Mouse (Mus musculus): ENCODE results near the gene Lrrfip2. TPM values are rescaled to one million over a fixed set of nuclear protein-coding genes. Genes with fewer than 3 reads are reported as not detected.

The Lrrfip2 gene
- polyA plus RNA-seq (2015; fragmentation: Nextera tagmentation; extraction: Ambion mirVana) = 39.6 and 39.9 TPM in 2 replicates

DNA sequence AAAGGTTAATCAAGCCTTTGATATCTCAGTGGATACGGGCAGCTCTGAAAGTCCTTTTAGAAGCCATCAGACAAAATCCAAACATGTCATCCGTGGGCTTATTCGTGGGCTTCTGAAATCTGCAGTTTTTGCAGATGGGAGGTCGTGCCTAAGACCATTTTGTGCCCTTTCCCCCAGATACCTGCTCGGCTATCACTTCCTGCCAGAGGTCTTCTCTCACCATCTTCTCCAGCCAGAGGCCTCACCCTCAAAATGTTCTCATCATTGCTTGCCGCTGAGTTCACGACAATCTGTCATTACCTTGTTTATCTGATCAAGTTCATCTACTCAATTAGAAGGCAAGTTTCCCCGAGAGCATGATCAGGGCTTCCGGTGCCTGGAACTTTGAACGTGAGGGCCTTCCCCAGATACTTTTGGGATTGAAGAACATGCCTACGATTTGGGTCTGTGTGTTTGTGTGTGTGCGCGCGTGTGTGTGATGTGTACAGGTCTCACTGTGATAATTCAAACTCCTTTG lies at the start of gene Lrrfip2:
Gene Lrrfip2, plus strand, starts transcription at position 467 of the 517 bp plus-strand sequence.
- no peak for DNase-seq (ENCODE audit: low spot score)
- 36% methylated on average over 14 of the region's 14 CpGs for WGBS

DNA sequence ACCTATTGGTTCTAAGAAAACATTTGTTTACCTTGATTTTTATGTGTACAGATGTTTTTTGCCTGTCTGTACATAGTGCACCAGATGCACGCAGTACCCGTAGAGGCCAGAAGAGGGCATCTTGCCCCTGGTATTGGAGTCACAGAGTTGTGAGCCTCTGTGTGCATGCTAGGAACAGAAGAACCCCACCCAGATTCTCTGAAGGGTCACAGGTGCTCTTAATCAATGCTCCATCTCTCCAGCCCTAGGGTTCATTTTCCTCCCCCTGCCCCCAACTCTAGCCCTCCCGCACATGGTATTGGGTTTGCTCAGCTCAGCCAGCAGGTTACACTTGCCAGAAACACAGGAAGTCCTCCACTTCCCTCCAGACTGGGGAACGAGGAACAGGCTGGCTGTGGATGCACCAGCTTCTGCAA lies 46.8 kb upstream of the Lrrfip2 start:
- ATAC-seq (replicated peaks; ENCODE audit: low FRiP score, low read depth) (no peak), DNase-seq (ENCODE audit: low spot score) (peak; percentile 45)
- 32% methylated on average over 4 of the region's 4 CpGs for WGBS
- Histone ChIP-seq H3K27me3 (ENCODE audit: insufficient read depth, low read length) (no peaks in the 10 kb centered on the region), H3K36me3 (ENCODE audit: insufficient read depth, low read length) (no peaks in the 10 kb centered on the region), H3K9ac (ENCODE audit: low read depth, low read length) (no peak overlapping the region), H3K27ac (no peak overlapping the region), H3K4me2 (ENCODE audit: low read length) (no peak overlapping the region), H3K4me3 (replicated peaks; ENCODE audit: low read depth, low read length) (no peak overlapping the region), H3K9me3 (replicated peaks; ENCODE audit: low read length) (no peaks in the 10 kb centered on the region), H3K4me1 (replicated peaks; ENCODE audit: insufficient read depth, low read length) (no peaks in the 10 kb centered on the region)
- peak; percentile 81 for TF ChIP-seq CTCF (IDR thresholded peaks at IDR 0.05; ENCODE audit: low read depth)

More for the DNA sequence above, at the start of gene Lrrfip2:
- Histone ChIP-seq H3K27ac (peak within 1 kb of the TSS; percentile 89), H3K4me1 (replicated peaks; ENCODE audit: insufficient read depth, low read length) (peaks cover 3% of the 10 kb centered on the region), H3K4me3 (replicated peaks; ENCODE audit: low read depth, low read length) (peak within 1 kb of the TSS; percentile 98), H3K9me3 (replicated peaks; ENCODE audit: low read length) (no peaks in the 10 kb centered on the region), H3K36me3 (ENCODE audit: insufficient read depth, low read length) (no peaks in the 10 kb centered on the region), H3K9ac (ENCODE audit: low read depth, low read length) (peak within 1 kb of the TSS; percentile 87), H3K4me2 (ENCODE audit: low read length) (peak within 1 kb of the TSS; percentile 86), H3K27me3 (ENCODE audit: insufficient read depth, low read length) (no peaks in the 10 kb centered on the region)
- no peak for ATAC-seq (replicated peaks; ENCODE audit: low FRiP score, low read depth)
- TF ChIP-seq CTCF (IDR thresholded peaks at IDR 0.05; ENCODE audit: low read depth) = no peak

DNA sequence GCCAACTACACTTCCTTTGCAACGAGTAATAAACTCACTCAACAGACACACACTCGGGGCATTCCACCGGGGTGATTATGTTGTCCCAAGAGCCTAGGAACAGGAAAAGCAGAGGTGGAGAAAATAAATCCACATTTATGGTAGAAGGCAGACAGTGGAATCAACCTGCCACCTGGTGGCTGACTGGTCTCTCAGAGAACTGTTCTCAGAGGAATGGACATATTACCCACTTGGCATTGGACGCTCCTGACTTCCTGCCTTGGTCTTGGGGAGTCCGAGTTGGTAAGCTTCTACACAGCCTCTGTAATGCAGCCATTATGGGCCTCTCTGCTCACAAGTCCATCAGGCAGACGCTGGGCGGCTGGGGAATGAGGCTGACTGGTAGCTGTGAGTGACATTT lies 45.2 kb upstream of the Lrrfip2 start:
- Histone ChIP-seq H3K4me2 (ENCODE audit: low read length) (no peak overlapping the region), H3K9me3 (replicated peaks; ENCODE audit: low read length) (no peaks in the 10 kb centered on the region), H3K4me3 (replicated peaks; ENCODE audit: low read depth, low read length) (no peak overlapping the region), H3K36me3 (ENCODE audit: insufficient read depth, low read length) (no peaks in the 10 kb centered on the region), H3K27me3 (ENCODE audit: insufficient read depth, low read length) (no peaks in the 10 kb centered on the region), H3K4me1 (replicated peaks; ENCODE audit: insufficient read depth, low read length) (no peaks in the 10 kb centered on the region), H3K9ac (ENCODE audit: low read depth, low read length) (no peak overlapping the region), H3K27ac (no peak overlapping the region)
- DNase-seq (ENCODE audit: low spot score) (peak; percentile 67), ATAC-seq (replicated peaks; ENCODE audit: low FRiP score, low read depth) (no peak)
- WGBS = 34% methylated on average over 7 of the region's 7 CpGs
- TF ChIP-seq CTCF (IDR thresholded peaks at IDR 0.05; ENCODE audit: low read depth) = peak; percentile 81

DNA sequence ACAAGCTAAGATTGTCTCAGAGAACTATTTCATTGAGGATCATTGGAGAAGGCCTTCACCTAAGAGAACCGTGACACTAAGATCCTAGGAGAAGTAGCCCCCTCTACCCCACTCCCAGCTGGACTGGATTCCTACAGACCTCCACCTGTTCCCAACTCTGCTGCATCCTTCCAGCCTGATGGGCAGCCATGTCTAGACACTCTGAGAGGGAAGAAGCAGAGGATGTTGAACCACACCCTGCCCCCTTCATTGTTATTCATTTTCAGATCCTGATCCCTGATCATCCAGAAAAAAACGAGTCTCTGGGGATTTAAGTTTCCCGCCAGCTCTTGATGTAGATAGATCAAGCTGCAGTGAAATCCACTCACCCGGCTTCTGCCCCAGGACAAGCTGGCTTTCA lies 44.4 kb upstream of the Lrrfip2 start:
- Histone ChIP-seq H3K4me1 (replicated peaks; ENCODE audit: insufficient read depth, low read length) (no peaks in the 10 kb centered on the region), H3K27me3 (ENCODE audit: insufficient read depth, low read length) (no peaks in the 10 kb centered on the region), H3K27ac (no peak overlapping the region), H3K36me3 (ENCODE audit: insufficient read depth, low read length) (no peaks in the 10 kb centered on the region), H3K4me2 (ENCODE audit: low read length) (no peak overlapping the region), H3K9ac (ENCODE audit: low read depth, low read length) (no peak overlapping the region), H3K4me3 (replicated peaks; ENCODE audit: low read depth, low read length) (no peak overlapping the region), H3K9me3 (replicated peaks; ENCODE audit: low read length) (no peaks in the 10 kb centered on the region)
- ATAC-seq (replicated peaks; ENCODE audit: low FRiP score, low read depth) (no peak), DNase-seq (ENCODE audit: low spot score) (no peak)
- no peak for TF ChIP-seq CTCF (IDR thresholded peaks at IDR 0.05; ENCODE audit: low read depth)
- WGBS = 71% methylated on average over 4 of the region's 4 CpGs

DNA sequence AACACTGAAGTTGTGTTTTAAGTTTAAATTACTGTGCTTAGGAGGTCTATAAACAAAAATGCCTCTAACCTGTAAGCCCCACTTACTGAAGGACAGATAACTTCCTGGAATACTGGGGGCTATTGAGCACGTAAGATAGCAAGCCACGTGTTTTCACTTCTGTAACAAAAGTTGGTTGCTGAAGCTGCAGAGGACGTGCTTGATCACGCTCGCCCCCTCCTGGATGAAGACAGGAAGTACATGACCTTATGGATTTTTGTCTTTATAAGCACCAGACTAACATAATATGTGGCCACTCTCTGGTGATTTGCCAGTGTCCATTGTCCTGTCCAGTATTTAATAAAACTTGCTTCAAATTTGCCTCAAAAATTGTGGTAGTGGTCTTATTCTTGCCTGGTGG lies 39.6 kb upstream of the Lrrfip2 start:
- peak; percentile 48 for TF ChIP-seq CTCF (IDR thresholded peaks at IDR 0.05; ENCODE audit: low read depth)
- no peak overlapping the region for H3K4me2 ChIP-seq (ENCODE audit: low read length)
- H3K9ac ChIP-seq (ENCODE audit: low read depth, low read length) = no peak overlapping the region
- ATAC-seq (replicated peaks; ENCODE audit: low FRiP score, low read depth) (no peak), DNase-seq (ENCODE audit: low spot score) (no peak)
- no peak overlapping the region for H3K4me3 ChIP-seq (replicated peaks; ENCODE audit: low read depth, low read length)
- H3K9me3 ChIP-seq (replicated peaks; ENCODE audit: low read length) = no peaks in the 10 kb centered on the region
- no peaks in the 10 kb centered on the region for H3K4me1 ChIP-seq (replicated peaks; ENCODE audit: insufficient read depth, low read length)
- H3K27ac ChIP-seq = no peak overlapping the region
- 71% methylated on average over 5 of the region's 5 CpGs for WGBS
- H3K36me3 ChIP-seq (ENCODE audit: insufficient read depth, low read length) = no peaks in the 10 kb centered on the region
- no peaks in the 10 kb centered on the region for H3K27me3 ChIP-seq (ENCODE audit: insufficient read depth, low read length)

DNA sequence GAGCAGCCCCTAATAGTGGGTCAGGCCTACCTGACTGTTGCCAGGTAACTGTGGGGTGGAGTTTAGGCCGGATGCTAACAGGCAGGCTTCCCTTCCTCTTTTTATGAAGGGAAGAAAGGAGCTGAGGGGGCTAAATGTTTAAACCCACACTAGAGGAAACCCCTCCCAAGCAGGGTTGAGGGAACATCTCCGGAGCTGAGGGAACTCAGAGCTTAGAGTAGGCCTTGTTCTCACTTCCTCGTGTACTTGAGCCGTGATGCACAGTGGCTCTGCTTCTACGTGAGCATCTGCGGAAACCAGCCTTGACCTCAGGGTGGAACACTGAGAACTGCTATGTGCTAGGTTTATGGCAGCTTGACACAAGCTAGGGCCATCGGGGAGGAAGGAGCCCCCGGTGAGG lies 36.6 kb upstream of the Lrrfip2 start:
- ATAC-seq (replicated peaks; ENCODE audit: low FRiP score, low read depth) = no peak
- H3K36me3 ChIP-seq (ENCODE audit: insufficient read depth, low read length) = no peaks in the 10 kb centered on the region
- no peaks in the 10 kb centered on the region for H3K9me3 ChIP-seq (replicated peaks; ENCODE audit: low read length)
- no peaks in the 10 kb centered on the region for H3K27me3 ChIP-seq (ENCODE audit: insufficient read depth, low read length)
- H3K4me2 ChIP-seq (ENCODE audit: low read length) = no peak overlapping the region
- no peak overlapping the region for H3K9ac ChIP-seq (ENCODE audit: low read depth, low read length)
- H3K4me3 ChIP-seq (replicated peaks; ENCODE audit: low read depth, low read length) = no peak overlapping the region
- no peak overlapping the region for H3K27ac ChIP-seq
- no peak for TF ChIP-seq CTCF (IDR thresholded peaks at IDR 0.05; ENCODE audit: low read depth)
- DNase-seq (ENCODE audit: low spot score) = no peak
- no peaks in the 10 kb centered on the region for H3K4me1 ChIP-seq (replicated peaks; ENCODE audit: insufficient read depth, low read length)
- 90% methylated on average over 8 of the region's 8 CpGs for WGBS

DNA sequence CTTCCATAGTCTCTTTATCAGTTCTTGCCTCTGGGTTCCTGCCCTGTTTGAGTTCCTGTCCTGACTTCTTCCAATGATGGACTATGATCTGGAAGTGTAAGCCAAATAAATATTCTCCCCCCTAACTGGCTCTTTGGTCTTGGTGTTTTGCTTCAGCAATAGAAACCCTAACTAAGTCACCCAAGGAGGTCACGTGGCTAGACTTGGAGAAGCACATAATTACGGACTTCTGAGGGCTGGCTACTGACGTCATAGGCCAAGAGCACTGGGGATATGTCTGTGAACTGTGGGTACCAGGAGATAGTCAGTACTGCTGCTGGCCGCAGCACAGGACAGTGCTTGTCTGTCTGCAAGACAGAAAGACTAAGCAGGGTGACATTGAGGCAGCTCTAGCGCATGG lies 35.6 kb upstream of the Lrrfip2 start:
- no peak overlapping the region for H3K27ac ChIP-seq
- no peak for DNase-seq (ENCODE audit: low spot score)
- no peaks in the 10 kb centered on the region for H3K27me3 ChIP-seq (ENCODE audit: insufficient read depth, low read length)
- no peak overlapping the region for H3K4me3 ChIP-seq (replicated peaks; ENCODE audit: low read depth, low read length)
- H3K9me3 ChIP-seq (replicated peaks; ENCODE audit: low read length) = no peaks in the 10 kb centered on the region
- no peaks in the 10 kb centered on the region for H3K4me1 ChIP-seq (replicated peaks; ENCODE audit: insufficient read depth, low read length)
- TF ChIP-seq CTCF (IDR thresholded peaks at IDR 0.05; ENCODE audit: low read depth) = no peak
- no peaks in the 10 kb centered on the region for H3K36me3 ChIP-seq (ENCODE audit: insufficient read depth, low read length)
- no peak overlapping the region for H3K9ac ChIP-seq (ENCODE audit: low read depth, low read length)
- 81% methylated on average over 5 of the region's 5 CpGs for WGBS
- H3K4me2 ChIP-seq (ENCODE audit: low read length) = no peak overlapping the region
- no peak for ATAC-seq (replicated peaks; ENCODE audit: low FRiP score, low read depth)
